Mouse (Mus musculus) midbrain, embryonic 16.5 days (tissue): ENCODE results near the gene Fam177a. TPM values are rescaled to one million over a fixed set of nuclear protein-coding genes. Genes with fewer than 3 reads are reported as not detected.
"Not testable (repeated sequence)": the region's sequence is repeated elsewhere in the genome, so short reads cannot be mapped to it uniquely, and the experiment has no call there.

ENCODE experiments used
- ATAC-seq: fragments of 200-750 bp; cut with Nextera tagmentation; 2 replicates; pipeline ENCODE4 v1.8.0; 2017; ENCODE audit warnings: moderate TSS enrichment
- H3K27ac ChIP-seq: fragments of 300-500 bp; sonication (generic); 2 replicates; pipeline ENCODE4 v1.5.1; 2014; ENCODE audit warnings: mild to moderate bottlenecking, low read length, mixed read lengths
- H3K27me3 ChIP-seq: fragments of 300-500 bp; sonication (generic); 2 replicates; pipeline ENCODE4 v1.6.1; 2014; ENCODE audit warnings: low read depth, low read length, mixed read lengths; ENCODE audit not compliant: control insufficient read depth, insufficient read depth
- H3K36me3 ChIP-seq: fragments of 300-500 bp; sonication (generic); 2 replicates; pipeline ENCODE4 v1.6.1; 2014; ENCODE audit warnings: mild to moderate bottlenecking, low read length, moderate library complexity, mixed read lengths; ENCODE audit not compliant: control insufficient read depth, insufficient read depth
- H3K4me1 ChIP-seq: fragments of 300-500 bp; sonication (generic); 2 replicates; pipeline ENCODE4 v1.6.1; 2014; ENCODE audit warnings: mild to moderate bottlenecking, low read length, mixed read lengths; ENCODE audit not compliant: control insufficient read depth, insufficient read depth
- H3K4me2 ChIP-seq: fragments of 300-500 bp; sonication (generic); 2 replicates; pipeline ENCODE4 v1.6.1; 2014; ENCODE audit warnings: mild to moderate bottlenecking, low read length, mixed read lengths
- H3K4me3 ChIP-seq: fragments of 300-500 bp; sonication (generic); 2 replicates; pipeline ENCODE4 v1.5.1; 2014; ENCODE audit warnings: low read depth, mild to moderate bottlenecking, low read length, moderate library complexity, mixed read lengths
- H3K9ac ChIP-seq: fragments of 300-500 bp; sonication (generic); 2 replicates; pipeline ENCODE4 v1.6.1; 2014; ENCODE audit warnings: low read depth, low read length, mixed read lengths
- H3K9me3 ChIP-seq: fragments of 300-500 bp; sonication (generic); replicated peaks from 2 replicates; pipeline ENCODE4 v1.6.1; 2014; ENCODE audit warnings: mild to moderate bottlenecking, low read length, mixed read lengths; ENCODE audit not compliant: control insufficient read depth, poor library complexity, severe bottlenecking
- WGBS: fragments of 180-500 bp; shearing (Covaris S2); extraction: QIAGEN DNeasy Blood & Tissue Kit; methylation state at CpG from one replicate; pipeline ENCODE4 v1.1.7; 2014; 5-methylcytosine and 5-hydroxymethylcytosine counted together
- polyA plus RNA-seq: library from polyadenylated mRNA; unstranded; fragments of >200 nt; fragmentation: Nextera tagmentation; extraction: Ambion mirVana; gene quantifications from 2 replicates; pipeline ENCODE4 v1.2.1, GENCODE M21; 2015

The Fam177a gene
- 71.6 and 80.9 TPM in 2 replicates for polyA plus RNA-seq

- not testable (repeated sequence) for H3K4me3 ChIP-seq, H3K36me3 ChIP-seq, H3K9ac ChIP-seq, H3K4me2 ChIP-seq, H3K4me1 ChIP-seq, H3K27me3 ChIP-seq, H3K27ac ChIP-seq, H3K9me3 ChIP-seq
- ATAC-seq: peak; percentile 98
- no CpG with 5 or more reads among the region's 40 CpGs for WGBS
Measured at GRCm38 (mm10) chr12:55124242-55124641, at the start of gene Fam177a. Gene Fam177a, plus strand, starts transcription at chr12:55124469.

- no peak overlapping the region for H3K4me2 ChIP-seq
- H3K27ac ChIP-seq: no peak overlapping the region
- no peaks in the 10 kb centered on the region for H3K27me3 ChIP-seq
- no peak overlapping the region for H3K4me3 ChIP-seq
- H3K36me3 ChIP-seq: no peaks in the 10 kb centered on the region
- WGBS: 98% methylated on average over 2 of the region's 2 CpGs
- H3K4me1 ChIP-seq: peaks cover 8% of the 10 kb centered on the region; the same call in 1 of the 2 replicates
- no peak overlapping the region for H3K9ac ChIP-seq
- no peak for ATAC-seq
- no peaks in the 10 kb centered on the region for H3K9me3 ChIP-seq
Measured at GRCm38 (mm10) chr12:55075296-55075695, 49.0 kb upstream of the Fam177a start.

GRCm38 (mm10) chr12:55078706-55079105 is 45.6 kb upstream of the Fam177a start:
- WGBS: 44% methylated on average over 2 of the region's 2 CpGs
- not testable (repeated sequence) for H3K4me3 ChIP-seq, H3K4me2 ChIP-seq, H3K27ac ChIP-seq, H3K9me3 ChIP-seq, H3K36me3 ChIP-seq, ATAC-seq, H3K4me1 ChIP-seq, H3K27me3 ChIP-seq, H3K9ac ChIP-seq

- peak within 1 kb of the TSS; percentile 75 for H3K9ac ChIP-seq
- not testable (repeated sequence) for H3K36me3 ChIP-seq, H3K4me1 ChIP-seq, H3K27me3 ChIP-seq, H3K9me3 ChIP-seq
- peak; percentile 99 for ATAC-seq
- H3K27ac ChIP-seq: peak within 1 kb of the TSS; percentile 83
- H3K4me3 ChIP-seq: peak within 1 kb of the TSS; percentile 62
- H3K4me2 ChIP-seq: peak within 1 kb of the TSS; percentile 59
- under 1% methylated on average over 55 of the region's 60 CpGs for WGBS
Measured at GRCm38 (mm10) chr12:55079726-55080600, 44.3 kb upstream of the Fam177a start, which contains the start of the genes 2700097O09Rik and Srp54a. Gene 2700097O09Rik, minus strand, starts transcription at chr12:55080110. Gene Srp54a, plus strand, starts transcription at chr12:55080262.

- peak overlapping the region; percentile 75 for H3K9ac ChIP-seq
- peak overlapping the region; percentile 83 for H3K27ac ChIP-seq
- WGBS: 0% methylated on average over 25 of the region's 25 CpGs
- H3K9me3 ChIP-seq, H3K4me1 ChIP-seq, H3K36me3 ChIP-seq, H3K27me3 ChIP-seq, ATAC-seq: not testable (repeated sequence)
- peak overlapping the region; percentile 62 for H3K4me3 ChIP-seq
- H3K4me2 ChIP-seq: peak overlapping the region; percentile 45
Measured at GRCm38 (mm10) chr12:55080601-55080942, 43.7 kb upstream of the Fam177a start.

GRCm38 (mm10) chr12:55092127-55092526 is 32.1 kb upstream of the Fam177a start:
- H3K36me3 ChIP-seq, H3K9me3 ChIP-seq, H3K27me3 ChIP-seq, ATAC-seq, H3K27ac ChIP-seq, H3K4me2 ChIP-seq, H3K4me1 ChIP-seq, H3K4me3 ChIP-seq, H3K9ac ChIP-seq: not testable (repeated sequence)
- WGBS: 94% methylated on average over 1 of the region's 7 CpGs

GRCm38 (mm10) chr12:55112616-55113015 is 11.7 kb upstream of the Fam177a start:
- not testable (repeated sequence) for H3K4me1 ChIP-seq, H3K9me3 ChIP-seq, H3K27ac ChIP-seq, H3K9ac ChIP-seq, H3K4me2 ChIP-seq, ATAC-seq, H3K36me3 ChIP-seq, H3K4me3 ChIP-seq, H3K27me3 ChIP-seq
- no CpG with 5 or more reads among the region's 7 CpGs for WGBS

GRCm38 (mm10) chr12:55124731-55125130 is 462 bp downstream of the Fam177a start:
- no CpG with 5 or more reads among the region's 18 CpGs for WGBS
- ATAC-seq: peak; percentile 73

GRCm38 (mm10) chr12:55135540-55135939 is 11.3 kb downstream of the Fam177a start:
- H3K9ac ChIP-seq, H3K27me3 ChIP-seq, H3K4me1 ChIP-seq, H3K27ac ChIP-seq, ATAC-seq, H3K9me3 ChIP-seq, H3K36me3 ChIP-seq, H3K4me2 ChIP-seq, H3K4me3 ChIP-seq: not testable (repeated sequence)
- WGBS: no CpG with 5 or more reads among the region's 6 CpGs

More at GRCm38 (mm10) chr12:55124731-55125130, 462 bp downstream of the Fam177a start:
- not testable (repeated sequence) for H3K9me3 ChIP-seq, H3K4me1 ChIP-seq, H3K36me3 ChIP-seq, H3K4me3 ChIP-seq, H3K9ac ChIP-seq, H3K4me2 ChIP-seq, H3K27me3 ChIP-seq, H3K27ac ChIP-seq
